Mouse (Mus musculus) erythroblast, embryonic 14.5 days (primary cell): ENCODE results near the gene Accsl.

Source experiments
- GATA1 ChIP-seq: IDR thresholded peaks from 2 replicates; pipeline ENCODE4 v1.6.1; 2012; ENCODE audit warnings: low read length, inconsistent platforms, mixed read lengths
- TAL1 ChIP-seq: IDR thresholded peaks from 3 replicates; pipeline ENCODE4 v1.6.1; 2012; ENCODE audit warnings: low read length, inconsistent platforms, mixed read lengths

- TF ChIP-seq TAL1 (no peak), GATA1 (no peak)
These were observed 30.7 kb upstream of the Accsl start for GRCm38 (mm10) chr2:93899397-93900380.
